Mouse (Mus musculus) MEL (cell line): Measurements from ENCODE around the gene Parp8.

Experiments used
- CTCF ChIP-seq, 3 experiments: IDR thresholded peaks in 2 of 3; conservative IDR thresholded peaks in 1 of 3; 2 replicates each; pipeline ENCODE4 v1.5.1; 2011 to 2012; ENCODE audit warnings: low read length in 3 of 3, low read depth in 2 of 3, mild to moderate bottlenecking in 2 of 3, improper control_type of control experiment in 1 of 3, inconsistent platforms in 1 of 3, mixed read lengths in 1 of 3, moderate library complexity in 1 of 3; ENCODE audit not compliant: control insufficient read depth in 1 of 3, insufficient read depth in 1 of 3, poor library complexity in 1 of 3, severe bottlenecking in 1 of 3
- HCFC1 ChIP-seq: IDR thresholded peaks from 2 replicates; pipeline ENCODE4 v1.6.1; 2012; ENCODE audit warnings: low read depth, mild to moderate bottlenecking, inconsistent platforms, low read length, improper control_type of control experiment, moderate library complexity
- POLR2A ChIP-seq, 2 experiments: IDR thresholded peaks; 2 replicates each; pipeline ENCODE4 v1.6.1; 2011 to 2012; ENCODE audit warnings: low read length in 2 of 2, mild to moderate bottlenecking in 2 of 2, control low read depth in 1 of 2, improper control_type of control experiment in 1 of 2, low read depth in 1 of 2, moderate library complexity in 1 of 2; ENCODE audit not compliant: control insufficient read depth in 1 of 2, insufficient read depth in 1 of 2, poor library complexity in 1 of 2
- UBTF ChIP-seq: IDR thresholded peaks from 2 replicates; pipeline ENCODE4 v1.6.1; 2012; ENCODE audit warnings: low read depth, mild to moderate bottlenecking, inconsistent platforms, low read length, improper control_type of control experiment, moderate library complexity, borderline replicate concordance; ENCODE audit not compliant: insufficient read depth

GRCm38 (mm10) chr13:116987284-116987683, 38.1 kb downstream of the Parp8 start:
- TF ChIP-seq CTCF (IDR thresholded peaks at IDR 0.05 in 2 of 3, conservative IDR thresholded peaks at IDR 0.05 in 1 of 3; ENCODE audit: control insufficient read depth in 1 of 3, insufficient read depth in 1 of 3, low read depth in 2 of 3, low read length in 3 of 3, poor library complexity in 1 of 3, severe bottlenecking in 1 of 3), result no peak
- no peak for TF ChIP-seq HCFC1
- no peak for TF ChIP-seq UBTF
- TF ChIP-seq POLR2A (IDR thresholded peaks at IDR 0.05; ENCODE audit: control insufficient read depth in 1 of 2, insufficient read depth in 1 of 2, low read depth in 1 of 2, low read length in 2 of 2, poor library complexity in 1 of 2), result no peak
